Mouse (Mus musculus): ENCODE data around the gene Mif.
"Not testable (repeated sequence)": the region's sequence is repeated elsewhere in the genome, so short reads cannot be mapped to it uniquely, and the experiment has no call there.

Mif gene

DNA sequence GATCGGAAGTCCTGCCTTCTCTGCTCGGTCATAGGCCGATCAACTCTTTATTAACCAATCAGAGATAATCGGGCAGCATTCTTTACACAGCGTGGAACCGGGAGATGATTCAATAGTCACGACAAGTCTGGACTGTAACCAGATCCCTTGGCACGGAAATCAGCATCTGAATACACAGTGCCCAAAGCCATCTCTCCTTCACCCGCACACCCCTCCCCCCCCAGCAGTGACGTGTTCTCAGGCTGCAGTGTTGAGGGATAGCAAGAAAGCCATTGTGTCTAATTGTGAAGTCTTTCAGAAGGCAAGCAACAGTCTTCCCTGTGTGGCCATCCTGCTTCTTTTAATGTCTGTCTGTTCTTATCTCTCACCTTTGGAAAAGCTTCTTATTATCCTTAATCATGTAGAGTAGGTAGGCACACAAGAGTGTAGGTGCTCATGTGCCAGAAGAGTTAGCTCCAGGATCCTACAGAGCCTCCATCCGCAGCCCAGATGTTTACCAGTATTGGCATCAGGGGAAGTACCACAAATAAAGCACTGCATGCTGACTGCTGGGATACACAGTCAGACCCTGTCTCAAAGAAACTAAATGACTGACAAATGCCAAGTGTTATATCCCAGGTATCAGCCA lies 13.0 kb upstream of the Mif start:
- peak; percentile 80 for DNase-seq (ENCODE audit: low spot score)

DNA sequence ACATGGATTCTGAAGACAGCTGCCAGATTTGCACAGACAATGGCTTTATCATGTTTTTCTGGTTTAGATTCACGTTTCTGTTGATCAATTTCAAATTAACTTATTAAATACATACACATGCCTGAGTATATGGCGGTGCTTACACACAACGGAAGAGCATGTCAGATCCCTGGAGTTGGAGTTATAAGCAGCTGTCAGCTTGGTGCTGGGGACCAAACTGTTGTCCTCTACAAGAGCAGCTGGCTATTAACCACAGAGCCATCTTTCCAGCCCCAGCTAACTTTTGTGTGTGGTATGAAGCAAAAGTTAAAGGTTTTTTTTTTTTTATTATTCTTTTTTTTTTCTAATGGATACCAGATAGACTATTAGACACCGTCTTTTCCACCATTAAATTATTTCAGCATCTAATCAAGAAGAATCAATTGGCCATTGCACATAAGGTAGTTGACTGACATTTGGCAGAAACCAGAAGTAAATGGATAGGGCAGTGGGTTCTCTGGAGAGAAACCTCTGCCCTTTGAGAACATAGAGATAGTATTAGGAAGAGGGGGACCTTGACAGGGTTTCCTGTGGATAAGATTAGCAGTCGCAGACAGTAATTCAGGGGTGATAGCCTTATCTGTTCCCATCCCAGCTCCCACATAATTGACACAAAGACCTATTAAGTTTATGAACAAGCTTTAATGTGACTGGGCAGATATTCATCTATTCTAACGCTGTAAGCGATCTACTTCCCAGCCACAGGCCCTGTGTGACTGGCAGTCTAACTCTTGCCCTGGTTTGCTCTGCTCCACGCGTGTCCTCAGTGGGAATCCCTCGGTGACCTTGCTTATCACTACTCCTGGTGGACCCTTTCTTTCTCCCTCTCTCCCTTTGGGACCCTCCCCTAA lies 12.2 kb upstream of the Mif start:
- no peak for DNase-seq (ENCODE audit: low spot score)

DNA sequence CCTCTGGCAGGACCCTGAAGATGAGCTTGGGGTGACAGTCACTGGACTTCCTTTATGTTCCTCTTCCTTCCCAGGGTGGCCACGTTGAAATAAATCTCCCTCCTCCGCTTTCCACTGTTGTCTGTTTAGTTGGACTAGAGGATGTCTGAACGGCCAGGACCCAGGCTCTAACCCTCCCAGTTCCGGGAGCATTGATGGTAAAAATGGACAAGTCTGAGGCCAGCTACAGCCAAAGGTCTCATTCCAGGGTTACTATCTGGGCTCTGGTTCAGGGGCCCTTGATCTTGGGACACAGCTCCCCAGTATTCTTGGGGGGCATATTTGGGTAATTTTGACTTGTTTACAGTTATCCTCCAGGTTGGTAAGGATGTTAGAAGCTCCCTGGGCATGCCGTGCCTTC lies 1.5 kb upstream of the Mif start:
- DNase-seq (ENCODE audit: low spot score), result no peak

DNA sequence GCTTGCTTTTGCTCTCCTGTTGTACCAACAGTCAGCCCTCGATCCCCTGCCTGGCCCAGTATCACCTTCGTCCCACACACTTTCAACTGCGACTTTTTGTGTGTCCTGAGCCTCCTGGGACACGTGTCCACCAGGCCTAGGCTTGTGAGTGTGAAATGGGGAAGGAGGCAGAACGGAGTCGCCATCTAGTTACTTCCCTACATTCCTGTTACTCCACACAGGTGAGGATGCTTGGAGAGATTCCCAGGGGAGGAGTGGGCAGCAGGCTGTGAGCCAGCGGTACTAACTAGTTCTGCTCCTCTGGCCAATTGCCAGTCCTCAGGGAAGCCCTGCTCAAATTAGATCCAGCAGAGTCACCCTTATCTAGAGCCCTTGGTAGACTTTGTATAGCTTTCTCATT lies 706 bp upstream of the Mif start:
- no peak for DNase-seq (ENCODE audit: low spot score)

DNA sequence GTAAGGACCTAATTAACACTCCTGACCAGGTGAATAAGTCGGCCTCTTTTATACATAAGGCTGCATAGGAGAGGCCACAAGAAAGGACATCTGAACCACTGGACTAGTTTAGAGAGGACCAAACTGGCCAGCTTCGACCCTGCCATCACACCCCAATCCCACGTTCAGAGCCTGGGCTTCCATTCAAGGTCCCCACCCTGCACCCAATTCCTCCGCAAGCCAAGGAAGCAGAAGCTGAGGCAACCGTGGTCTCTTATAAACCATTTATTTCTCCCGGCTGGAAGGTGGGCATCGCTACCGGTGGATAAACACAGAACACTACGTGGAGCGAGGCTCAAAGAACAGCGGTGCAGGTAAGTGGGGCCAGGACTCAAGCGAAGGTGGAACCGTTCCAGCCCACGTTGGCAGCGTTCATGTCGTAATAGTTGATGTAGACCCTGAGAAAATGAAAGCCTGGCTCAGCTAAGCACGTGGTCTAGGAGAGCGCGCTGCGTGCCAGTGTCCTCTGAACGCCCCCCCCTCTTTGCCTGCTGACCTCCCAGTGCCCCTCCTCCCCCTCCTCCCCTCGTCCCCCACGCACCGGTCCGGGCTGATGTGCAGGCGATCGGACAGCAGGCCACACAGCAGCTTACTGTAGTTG lies 813 bp downstream of the Mif start:
- no peak for DNase-seq (ENCODE audit: low spot score)

DNA sequence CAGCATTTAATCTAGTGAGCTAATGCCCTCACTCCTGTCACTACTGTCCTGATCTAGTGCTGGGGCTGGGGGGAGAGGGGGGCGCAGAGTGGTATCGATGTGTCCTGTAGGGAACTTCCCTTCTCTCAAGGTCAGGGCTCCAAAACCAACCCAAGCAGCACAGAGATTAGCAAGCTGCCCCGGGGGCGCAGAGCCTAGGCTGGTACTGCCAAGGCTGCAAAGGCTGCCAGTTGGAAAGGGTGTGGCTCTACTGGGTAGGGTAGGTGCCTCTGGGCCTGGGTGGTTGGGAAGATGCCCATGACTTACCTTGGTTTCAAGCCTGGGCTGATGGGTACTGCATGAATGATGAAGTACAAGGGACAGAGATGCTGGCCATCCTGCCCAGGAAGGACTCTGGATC lies 2.4 kb downstream of the Mif start:
- DNase-seq (ENCODE audit: low spot score), result no peak

DNA sequence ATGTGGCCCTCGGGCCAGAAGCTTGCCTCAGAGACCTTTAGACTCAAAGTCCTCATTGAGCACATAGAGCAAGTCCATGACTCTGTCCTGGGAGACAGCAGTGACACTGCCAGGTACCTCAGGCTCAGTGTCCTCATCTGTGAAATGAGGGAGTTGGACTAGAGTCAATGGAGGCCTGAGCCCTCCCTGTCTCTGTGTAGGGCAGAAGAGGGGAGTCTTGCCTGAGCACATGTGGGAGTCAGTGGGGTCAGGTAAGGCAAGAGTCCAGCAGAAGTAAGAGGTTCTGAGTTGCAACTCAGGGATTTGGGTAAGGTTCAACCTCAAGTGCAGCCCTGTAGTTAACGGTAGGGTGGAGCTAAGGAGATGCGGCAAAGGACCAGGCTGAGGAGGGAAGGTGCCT lies 3.1 kb downstream of the Mif start:
- no peak for DNase-seq (ENCODE audit: low spot score)

DNA sequence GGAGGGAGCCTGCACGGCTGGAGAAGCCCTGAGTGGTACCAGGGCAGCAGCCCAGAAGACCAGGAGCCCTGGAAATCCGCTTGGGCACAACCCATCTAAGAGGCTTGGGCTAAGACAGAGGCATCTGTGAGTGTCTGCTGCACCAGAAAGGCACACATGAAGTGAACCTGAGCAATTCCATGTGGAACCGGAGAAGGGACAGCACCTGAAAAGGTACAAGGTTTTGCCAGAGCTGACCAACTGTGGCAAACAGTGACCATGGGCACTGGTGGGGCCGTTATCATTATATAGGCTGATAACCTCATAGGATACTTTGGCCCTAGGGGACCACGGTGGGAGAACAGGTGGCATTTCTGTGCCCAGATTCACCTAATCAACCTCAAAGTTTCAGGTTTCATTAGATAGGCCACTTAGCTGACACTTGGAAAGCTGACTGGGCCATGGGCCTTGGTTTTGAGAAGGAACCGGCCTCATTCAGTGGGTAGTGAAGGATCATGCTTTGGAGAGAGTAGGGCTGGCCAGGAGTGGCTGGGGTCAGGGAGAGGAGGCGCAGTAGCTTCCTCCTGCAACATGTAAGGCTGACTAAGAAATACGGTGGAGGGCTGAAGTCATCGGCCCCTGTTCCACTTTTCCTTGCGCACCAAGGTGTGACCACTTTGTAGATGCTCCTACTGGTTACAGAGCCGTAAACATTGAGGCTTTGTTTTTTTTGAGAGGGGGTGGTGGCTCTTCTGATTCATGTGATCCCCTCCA lies 3.7 kb downstream of the Mif start:
- no peak for DNase-seq (ENCODE audit: low spot score)

DNA sequence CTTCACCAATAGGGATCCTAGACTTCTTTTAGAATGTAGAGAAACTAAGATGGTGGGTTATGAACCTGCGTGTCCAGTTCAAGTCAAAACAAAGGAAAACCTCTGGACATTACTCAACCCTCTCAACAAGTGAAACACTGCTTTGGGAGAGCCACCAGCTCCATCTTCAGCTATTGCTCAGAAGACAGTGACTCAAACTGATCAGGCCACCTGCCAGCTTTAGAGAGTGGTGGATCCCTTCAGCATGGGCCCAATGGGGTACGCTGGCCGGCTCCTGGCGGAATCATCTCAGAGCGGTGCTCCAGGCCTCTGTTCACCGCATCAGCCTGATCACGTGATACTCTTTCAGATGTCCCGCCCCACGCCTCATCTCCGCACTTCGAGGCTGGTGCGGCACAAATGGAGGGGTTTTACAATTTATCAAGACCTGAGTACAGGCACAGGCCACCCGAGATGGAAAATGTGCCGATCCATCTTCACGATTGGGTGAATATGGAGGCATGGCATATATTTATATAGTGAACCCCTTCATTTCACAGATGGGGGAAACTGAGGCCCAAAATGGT lies 4.5 kb downstream of the Mif start:
- no peak for DNase-seq (ENCODE audit: low spot score)

DNA sequence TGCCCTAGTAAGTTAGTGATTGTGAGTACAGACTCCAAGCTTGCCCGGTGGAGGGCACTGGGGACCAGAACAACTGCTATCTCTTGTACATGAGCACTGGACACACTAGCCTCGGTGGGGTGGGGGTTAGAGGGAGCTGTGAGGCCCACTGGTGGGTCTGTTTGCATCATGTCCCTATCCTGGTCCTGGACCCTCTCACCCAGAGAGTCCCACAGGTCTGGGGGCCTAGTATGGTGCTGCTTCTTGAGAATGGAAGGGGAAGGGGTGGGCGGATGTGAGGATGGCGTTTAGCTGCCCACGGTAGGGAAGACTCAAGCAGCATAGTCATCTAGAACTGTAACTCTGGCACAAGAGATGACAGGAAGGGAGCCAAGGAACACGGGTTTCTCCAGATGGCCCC lies 5.2 kb downstream of the Mif start:
- DNase-seq (ENCODE audit: low spot score), result no peak

DNA sequence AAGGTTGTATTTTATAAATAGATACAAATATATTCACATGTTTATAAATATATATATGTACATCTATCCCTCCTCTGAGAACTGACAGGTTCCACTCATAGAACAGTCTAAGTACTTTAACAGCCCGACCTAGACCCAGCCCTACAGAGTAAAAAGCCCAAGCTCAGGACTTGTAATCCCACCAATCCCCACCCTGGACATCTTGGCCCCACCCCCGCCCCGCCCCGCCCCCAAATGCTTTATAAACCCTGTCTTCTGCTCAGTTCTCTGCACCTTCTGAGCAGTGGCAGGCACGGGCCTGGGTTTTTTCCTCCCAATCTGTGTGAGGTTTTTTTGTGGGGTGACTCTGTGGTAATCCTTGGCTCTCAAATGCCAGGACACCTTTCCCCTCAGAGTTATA lies 5.9 kb downstream of the Mif start:
- DNase-seq (ENCODE audit: low spot score), result no peak

DNA sequence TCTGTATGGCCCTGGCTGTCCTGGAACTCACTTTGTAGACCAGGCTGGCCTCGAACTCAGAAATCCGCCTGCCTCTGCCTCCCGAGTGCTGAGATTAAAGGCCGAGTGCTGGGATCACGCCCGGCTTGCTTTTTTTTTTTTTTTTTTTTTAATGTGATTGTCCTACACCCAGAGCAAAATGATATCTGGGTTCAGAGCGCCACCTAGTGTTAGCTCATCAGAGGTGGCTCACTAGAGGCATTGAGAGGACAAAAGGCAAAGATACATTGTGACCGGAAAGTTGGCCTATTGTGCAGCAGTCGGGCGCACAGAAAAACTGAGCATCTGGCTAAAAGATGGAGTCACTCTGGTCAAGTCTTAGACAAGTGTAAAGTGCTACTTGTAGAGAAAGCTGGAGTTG lies 6.6 kb downstream of the Mif start:
- DNase-seq (ENCODE audit: low spot score), result peak; percentile 88

DNA sequence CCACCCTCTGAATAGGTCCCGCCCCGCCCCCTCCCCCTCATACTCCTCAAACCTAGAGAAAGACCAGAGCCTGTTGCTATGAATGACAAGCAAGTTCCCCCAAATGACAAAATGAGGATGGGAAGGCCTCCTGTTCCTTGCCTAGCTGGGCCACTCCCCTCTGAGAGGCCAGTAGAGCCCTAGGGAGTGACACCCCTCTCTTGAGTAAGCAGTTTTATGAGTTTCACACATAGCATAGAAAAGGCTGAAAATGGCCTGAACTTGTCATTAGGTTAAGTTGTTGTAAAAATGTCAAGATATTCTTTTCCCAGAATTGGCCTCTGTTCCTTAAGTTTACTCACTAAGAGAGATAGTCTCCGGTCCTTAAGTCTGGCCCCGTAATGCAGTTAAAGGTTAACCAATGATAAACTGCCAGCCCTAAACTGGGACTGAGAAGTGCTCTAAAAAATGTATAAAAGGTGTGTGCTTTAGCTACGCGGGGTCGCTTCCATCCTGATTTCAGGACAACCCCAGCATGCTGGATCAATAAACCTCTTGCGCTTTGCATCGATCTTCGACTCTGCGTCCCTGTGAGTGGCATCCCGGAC lies 7.4 kb downstream of the Mif start:
- DNase-seq (ENCODE audit: low spot score), result no peak

DNA sequence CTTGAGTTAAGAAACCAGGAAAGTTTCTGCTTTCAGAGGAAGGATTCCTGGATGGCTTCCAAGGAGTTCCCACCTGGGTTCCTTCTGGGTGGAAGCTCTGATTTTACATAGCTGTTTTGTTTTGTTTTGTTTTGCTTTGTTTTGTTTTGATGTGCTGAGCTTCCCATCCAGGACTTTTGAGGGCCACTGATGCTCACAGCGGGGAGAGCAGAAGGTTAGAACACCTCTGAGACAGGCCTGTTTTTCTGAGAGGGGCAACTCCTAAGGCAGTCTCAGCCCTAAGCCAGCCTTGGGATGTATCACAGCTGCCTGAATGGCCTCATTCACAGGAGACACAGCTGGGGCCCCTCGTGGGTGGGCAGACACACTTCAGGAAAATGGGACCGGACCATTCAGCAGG lies 8.4 kb downstream of the Mif start:
- no peak for DNase-seq (ENCODE audit: low spot score)

DNA sequence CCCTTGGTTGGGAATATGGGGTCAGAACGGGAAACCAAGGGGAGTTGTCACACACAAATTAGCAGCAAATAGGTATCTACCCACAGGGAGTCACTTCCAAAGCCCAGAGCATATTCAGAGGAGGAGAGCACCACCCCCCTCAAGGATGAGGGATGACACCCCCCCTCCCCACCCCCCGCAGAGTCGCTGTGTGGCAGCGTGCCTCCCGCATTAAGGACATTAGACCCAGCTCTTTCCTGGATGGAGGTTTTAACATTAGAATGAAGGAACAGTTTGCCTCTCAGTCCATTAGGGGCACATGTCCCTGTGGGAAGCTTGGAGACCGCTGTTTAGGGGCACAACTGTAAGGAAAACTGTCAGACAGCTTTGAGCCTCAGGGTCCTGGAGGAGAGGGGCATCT lies 9.0 kb downstream of the Mif start:
- DNase-seq (ENCODE audit: low spot score), result no peak

DNA sequence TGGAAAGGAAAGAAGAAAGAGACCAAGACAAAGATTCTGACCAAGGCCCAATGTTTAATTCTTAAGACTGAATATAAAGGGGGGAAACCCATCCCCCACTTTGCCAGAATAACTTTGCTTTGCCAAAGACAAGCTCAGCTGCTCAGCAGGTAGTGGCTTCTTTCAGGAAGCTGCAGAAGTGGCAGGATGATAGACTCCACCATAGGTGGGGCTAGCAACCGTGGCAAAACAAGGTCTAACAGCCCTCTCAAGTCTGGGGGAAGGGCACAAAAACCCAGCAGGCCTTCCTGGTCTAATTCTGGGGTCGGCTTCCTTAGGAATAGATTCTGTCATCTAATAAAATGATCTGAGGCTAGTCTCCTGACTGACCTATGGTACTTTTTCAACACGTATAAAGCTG lies 11.7 kb downstream of the Mif start:
- DNase-seq (ENCODE audit: low spot score), result no peak

DNA sequence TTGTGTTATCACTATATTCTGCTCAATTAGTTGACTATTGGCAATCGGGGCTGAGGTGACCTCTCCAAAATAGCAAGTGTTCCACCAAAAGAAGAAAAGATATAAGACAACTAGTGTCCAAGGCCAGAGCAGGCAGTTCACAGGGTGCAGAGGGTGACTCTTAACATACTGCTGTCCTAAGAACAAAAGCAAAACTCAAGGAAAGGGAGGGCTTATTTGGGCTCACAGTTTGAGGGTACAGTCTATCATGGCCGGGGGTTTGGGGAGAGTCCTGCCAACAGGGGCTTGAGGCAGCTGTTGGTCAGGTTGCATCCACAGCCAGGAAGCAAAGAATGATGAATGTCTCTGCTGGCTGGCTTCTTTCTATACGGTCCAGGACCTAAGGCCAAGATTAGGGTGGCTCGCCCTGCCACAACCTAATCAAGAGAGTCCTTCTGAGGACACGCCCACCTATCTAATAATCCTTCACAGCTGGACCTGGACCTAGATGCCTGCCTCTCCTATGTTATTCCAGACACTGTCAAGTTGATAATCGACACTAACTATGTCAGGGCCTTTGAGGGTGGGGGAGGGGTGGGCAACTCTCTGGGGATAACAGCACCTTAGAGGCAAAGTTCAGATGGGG lies 14.6 kb downstream of the Mif start:
- no peak for DNase-seq (ENCODE audit: low spot score)

DNA sequence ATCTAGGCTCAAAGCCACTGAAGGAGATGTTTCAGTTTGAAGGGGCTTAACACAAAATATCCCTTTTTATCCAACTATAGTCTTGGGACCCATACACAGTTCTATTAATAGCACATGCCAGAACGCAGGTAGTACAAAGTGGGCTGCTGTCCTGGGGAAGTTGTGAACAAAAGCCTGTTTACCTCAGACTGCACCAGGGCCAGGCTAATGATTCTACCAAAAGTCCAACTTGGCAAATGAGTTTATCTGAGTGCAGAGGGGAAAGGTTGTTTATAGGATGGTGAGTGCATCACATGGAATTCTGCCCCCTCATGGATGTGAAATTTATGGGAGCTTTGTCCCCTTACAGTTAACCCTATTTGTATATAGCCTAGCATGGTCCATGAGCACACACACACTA lies 15.2 kb downstream of the Mif start:
- DNase-seq (ENCODE audit: low spot score), result no peak

DNA sequence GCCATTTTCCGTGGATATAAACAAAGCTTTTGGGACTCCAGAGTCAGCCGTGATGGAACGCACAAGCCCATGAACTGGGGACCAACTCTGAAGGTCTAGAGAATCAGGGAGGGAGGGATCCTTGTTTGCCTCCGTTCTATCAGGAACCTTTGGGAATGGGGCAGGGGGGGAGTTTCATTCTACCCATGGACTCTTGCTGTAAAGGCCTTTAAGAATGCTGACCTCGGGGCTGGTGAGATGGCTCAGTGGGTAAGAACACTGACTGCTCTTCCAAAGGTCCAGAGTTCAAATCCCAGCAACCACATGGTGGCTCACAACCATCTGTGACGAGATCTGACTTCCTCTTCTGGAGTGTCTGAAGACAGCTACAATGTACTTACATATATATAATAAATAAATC lies 16.1 kb downstream of the Mif start:
- DNase-seq (ENCODE audit: low spot score), result not testable (repeated sequence)

DNA sequence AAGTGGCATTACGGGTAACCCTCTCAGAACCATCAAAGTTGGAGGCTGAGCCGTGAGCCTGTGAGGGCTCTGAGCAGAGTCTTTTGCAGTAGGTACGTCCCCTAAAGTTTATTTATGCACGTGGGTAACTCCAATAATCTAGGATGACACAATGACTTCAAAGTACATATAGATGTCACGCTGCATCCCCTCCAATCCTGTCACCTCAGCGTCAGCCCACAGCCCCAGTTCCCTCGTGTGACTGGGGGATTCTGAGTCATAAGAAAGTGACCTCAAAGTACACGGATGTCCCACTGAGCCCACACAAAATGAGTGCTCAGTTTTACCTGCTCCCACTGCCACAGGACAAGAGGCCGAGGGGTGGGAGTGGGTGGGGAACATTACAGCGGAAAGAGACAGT lies 20.9 kb downstream of the Mif start:
- no peak for DNase-seq (ENCODE audit: low spot score)

DNA sequence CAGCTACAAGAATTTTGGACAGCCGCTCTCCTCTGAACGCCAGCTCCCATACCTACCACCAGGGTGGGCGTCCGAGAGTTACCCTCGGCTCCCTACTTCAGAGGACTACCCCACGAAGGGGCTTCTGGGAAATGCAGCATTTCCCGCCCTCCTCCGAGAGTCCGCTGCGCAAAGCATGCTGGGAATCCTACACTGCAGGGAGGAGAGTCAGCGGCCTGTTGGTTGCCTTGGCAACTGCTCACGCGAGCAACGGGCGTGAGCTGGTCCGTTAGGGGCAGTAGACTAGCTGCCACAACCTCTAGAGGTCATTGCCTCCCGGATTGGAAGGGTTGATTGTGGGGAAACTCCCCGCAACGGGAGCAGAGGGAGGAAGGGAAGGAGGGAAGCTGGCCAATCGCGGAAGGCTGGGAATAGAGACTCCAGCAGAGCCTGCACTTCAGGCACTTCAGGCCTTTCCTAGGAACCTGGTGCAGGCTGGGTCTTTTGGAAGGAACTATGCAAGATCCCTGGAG lies 22.7 kb downstream of the Mif start, which contains the start of gene Gstt2:
Gstt2 (minus strand) TSS at position 177 of the 512 bp plus-strand sequence.
- peak; percentile 92 for DNase-seq (ENCODE audit: low spot score)
